Mouse (Mus musculus): ENCODE measurements around the gene Tmcc3.

GRCm38 (mm10) chr10:94294933-94295750 lies 16.6 kb upstream of the Tmcc3 start:
- TF ChIP-seq GATA1 (IDR thresholded peaks at IDR 0.05; ENCODE audit: low read length) (no peak), TAL1 (IDR thresholded peaks at IDR 0.05; ENCODE audit: low read length) (no peak)

All from erythroblast, embryonic 14.5 days (primary cell).